Mouse (Mus musculus): ENCODE results near the gene Glyr1.

DNA sequence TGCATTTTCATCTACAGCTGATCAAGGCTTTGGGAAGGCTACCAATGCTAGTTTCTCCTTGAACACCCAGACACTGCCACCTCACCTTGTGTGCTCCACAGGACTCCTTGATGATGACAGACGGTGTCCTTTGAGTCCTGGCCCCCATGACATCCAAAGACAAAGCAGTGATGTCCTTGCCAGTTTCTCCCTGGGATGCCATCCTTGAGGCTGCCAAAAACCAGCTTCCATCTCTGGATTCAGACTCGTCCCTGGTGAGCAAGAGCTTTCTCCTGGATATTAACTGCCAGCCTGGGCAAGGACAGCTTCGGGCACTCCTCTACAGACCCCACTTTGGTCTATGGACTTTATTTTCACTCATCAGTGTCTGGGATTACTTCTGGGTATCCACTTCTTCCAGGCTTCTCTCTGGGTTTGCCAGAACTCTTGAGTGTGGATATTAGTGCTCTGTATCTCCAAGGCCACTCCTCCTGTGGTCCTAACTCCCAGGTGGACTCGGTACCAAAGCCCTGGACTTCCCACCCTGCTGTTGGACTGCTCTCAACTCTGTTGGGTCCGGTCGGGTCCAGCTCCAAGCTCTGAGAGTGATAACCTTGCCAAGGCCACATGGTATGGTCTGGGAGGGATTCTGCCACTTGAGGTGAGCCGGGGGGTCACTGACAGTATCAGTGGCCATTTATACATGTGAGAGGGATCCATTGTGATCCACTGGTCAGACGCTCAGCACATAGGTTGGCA, 84.1 kb downstream of the Glyr1 start:
- no peak for TF ChIP-seq CTCF (IDR thresholded peaks at IDR 0.05; ENCODE audit: extremely low read depth, insufficient read length, insufficient replicate concordance, low read depth, low read length)
- TF ChIP-seq POLR2A (IDR thresholded peaks at IDR 0.05; ENCODE audit: low read depth, low read length), result no peak
